Mouse (Mus musculus) C3H10T1/2 (cell line): ENCODE measurements around the gene Zbtb37. TPM values are rescaled to one million over a fixed set of nuclear protein-coding genes. Genes with fewer than 3 reads are reported as not detected.

ENCODE experiments used
- polyA plus RNA-seq, 2 experiments: library from polyadenylated mRNA; unstranded; fragments of >200 nt; fragmentation: generic; extraction: Trizol; gene quantifications; one replicate each; pipeline ENCODE4 v1.2.1; 2012; ENCODE audit warnings: missing spikeins in 2 of 2

The Zbtb37 gene
- polyA plus RNA-seq, result 1 to 10 TPM in 1 of 2 experiments, under 1 TPM in 1; 0.07 to 1.2 TPM

GRCm38 (mm10) chr1:161034435-161035280 is at the start of gene Zbtb37:
TSS of gene Zbtb37 (minus strand) at chr1:161034849.

GRCm38 (mm10) chr1:161070352-161071271 is 36.0 kb upstream of the Zbtb37 start, which contains the start of the genes Dars2 and Cenpl:
TSS of gene Dars2 (minus strand) at chr1:161070658.
TSS of gene Cenpl (plus strand) at chr1:161070713.

GRCm38 (mm10) chr1:160978071-160978735 is 56.4 kb downstream of the Zbtb37 start, which contains the start of gene Serpinc1:
TSS of gene Serpinc1 (plus strand) at chr1:160978585.

Other genes starting within 250 kb of the Zbtb37 start
- 1 to 10 TPM in 1 of 2 experiments, under 1 TPM in 1; 0.36 to 4.7 TPM for gene Rabgap1l, start 241.6 kb downstream of the Zbtb37 start, polyA plus RNA-seq
- gene Rc3h1, start 128.4 kb downstream of the Zbtb37 start, polyA plus RNA-seq, result 1 to 10 TPM in 1 of 2 experiments, under 1 TPM in 1; 0.33 to 2.0 TPM
- under 1 TPM; 0.05 to 0.84 TPM for gene Serpinc1, start 56.3 kb downstream of the Zbtb37 start, polyA plus RNA-seq
- 10 to 100 TPM in 1 of 2 experiments, 1 to 10 TPM in 1; 9.2 to 21.1 TPM for gene Dars2, start 35.8 kb upstream of the Zbtb37 start, polyA plus RNA-seq
- 1 to 10 TPM in 1 of 2 experiments, under 1 TPM in 1; 0.94 to 7.6 TPM for gene Cenpl, start 35.9 kb upstream of the Zbtb37 start, polyA plus RNA-seq
- gene Klhl20, start 96.7 kb upstream of the Zbtb37 start, polyA plus RNA-seq, result 1 to 10 TPM in 1 of 2 experiments, under 1 TPM in 1; 0.78 to 4.4 TPM
- gene Ankrd45, start 107.8 kb upstream of the Zbtb37 start, polyA plus RNA-seq, result not detected
- gene Tex50, start 124.5 kb upstream of the Zbtb37 start, polyA plus RNA-seq, result not detected
- gene Prdx6, start 216.4 kb upstream of the Zbtb37 start, polyA plus RNA-seq, result 100 to 1,000 TPM; 113 to 252 TPM